Mouse (Mus musculus) MEL (cell line): ENCODE results near the gene Naglu. TPM values are rescaled to one million over a fixed set of nuclear protein-coding genes. Genes with fewer than 3 reads are reported as not detected.
A peak's percentile ranks its signal among the peaks of the same experiment; 100 is the strongest.

Experiments
- DNase-seq: peaks from one replicate; pipeline ENCODE4 v3.0.0; 2011; ENCODE audit warnings: low read depth, low spot score
- H3K27ac ChIP-seq: 2 replicates; pipeline ENCODE4 v1.5.1; 2012; ENCODE audit warnings: low read depth, mild to moderate bottlenecking, control low read depth, low read length, moderate library complexity; ENCODE audit not compliant: control insufficient read depth
- H3K27me3 ChIP-seq, 2 experiments: fragments of 150-350 bp in 1 of 2; sonication (generic) in 1 of 2; 2 replicates each; pipeline ENCODE4 v1.6.1; 2012; ENCODE audit warnings: low read length in 2 of 2, mild to moderate bottlenecking in 2 of 2, improper control_type of control experiment in 1 of 2, moderate library complexity in 1 of 2; ENCODE audit not compliant: insufficient read depth in 2 of 2, control insufficient read depth in 1 of 2
- H3K36me3 ChIP-seq, 2 experiments: 2 replicates each; pipeline ENCODE4 v1.6.1; 2012 to 2014; ENCODE audit warnings: low read length in 2 of 2, improper control_type of control experiment in 1 of 2, inconsistent platforms in 1 of 2, mild to moderate bottlenecking in 1 of 2; ENCODE audit not compliant: insufficient read depth in 2 of 2, control insufficient read depth in 1 of 2
- H3K4me1 ChIP-seq, 2 experiments: fragments of 150-350 bp in 1 of 2; sonication (generic) in 1 of 2; 2 replicates each; pipeline ENCODE4 v1.6.1; 2012; ENCODE audit warnings: low read length in 2 of 2, improper control_type of control experiment in 1 of 2, mild to moderate bottlenecking in 1 of 2; ENCODE audit not compliant: insufficient read depth in 2 of 2, control insufficient read depth in 1 of 2
- H3K4me3 ChIP-seq, 2 experiments: fragments of 150-350 bp in 1 of 2; sonication (generic) in 1 of 2; 2 replicates each; pipeline ENCODE4 v1.5.1; 2012; ENCODE audit warnings: low read depth in 2 of 2, low read length in 2 of 2, mild to moderate bottlenecking in 2 of 2, moderate library complexity in 2 of 2, control low read depth in 1 of 2, improper control_type of control experiment in 1 of 2; ENCODE audit not compliant: control insufficient read depth in 1 of 2, insufficient read depth in 1 of 2
- H3K79me2 ChIP-seq: 2 replicates; pipeline ENCODE4 v1.6.1; 2012; ENCODE audit warnings: mild to moderate bottlenecking, low read length, moderate library complexity; ENCODE audit not compliant: control insufficient read depth, poor library complexity, insufficient read depth
- H3K9ac ChIP-seq: 2 replicates; pipeline ENCODE4 v1.6.1; 2012; ENCODE audit warnings: low read depth, mild to moderate bottlenecking, control low read depth, low read length, moderate library complexity; ENCODE audit not compliant: control insufficient read depth, poor library complexity, severe bottlenecking
- H3K9me3 ChIP-seq: fragments of 150-350 bp; sonication (generic); replicated peaks from 2 replicates; pipeline ENCODE4 v1.6.1; 2012; ENCODE audit warnings: mild to moderate bottlenecking, low read length, improper control_type of control experiment, moderate library complexity; ENCODE audit not compliant: insufficient read depth
- E2F4 ChIP-seq: IDR thresholded peaks from 2 replicates; pipeline ENCODE4 v1.6.1; 2011; ENCODE audit warnings: low read depth, low read length, improper control_type of control experiment, borderline replicate concordance
- ELF1 ChIP-seq: IDR thresholded peaks from 2 replicates; pipeline ENCODE4 v1.6.1; 2014; ENCODE audit warnings: low read depth, mild to moderate bottlenecking, inconsistent platforms, low read length, improper control_type of control experiment, moderate library complexity
- GATA1 ChIP-seq: IDR thresholded peaks from 2 replicates; pipeline ENCODE4 v1.6.1; 2011; ENCODE audit warnings: low read depth, low read length, improper control_type of control experiment
- JUND ChIP-seq: IDR thresholded peaks from 2 replicates; pipeline ENCODE4 v1.6.1; 2011; ENCODE audit warnings: low read depth, mild to moderate bottlenecking, improper control_type of control experiment, low read length
- KAT2A ChIP-seq: conservative IDR thresholded peaks from 2 replicates; pipeline ENCODE4 v1.6.1; 2012; ENCODE audit warnings: low read depth, low read length, improper control_type of control experiment, inconsistent platforms
- MAFK ChIP-seq: IDR thresholded peaks from 2 replicates; pipeline ENCODE4 v1.6.1; 2011; ENCODE audit warnings: low read depth, mild to moderate bottlenecking, low read length, improper control_type of control experiment, borderline replicate concordance
- MAX ChIP-seq: IDR thresholded peaks from 2 replicates; pipeline ENCODE4 v1.6.1; 2011; ENCODE audit warnings: low read length, improper control_type of control experiment
- MAZ ChIP-seq: IDR thresholded peaks from 2 replicates; pipeline ENCODE4 v1.6.1; 2012; ENCODE audit warnings: low read depth, mild to moderate bottlenecking, inconsistent platforms, low read length, improper control_type of control experiment
- MEF2A ChIP-seq: IDR thresholded peaks from 2 replicates; pipeline ENCODE4 v1.6.1; 2014; ENCODE audit warnings: low read depth, mild to moderate bottlenecking, inconsistent platforms, low read length, improper control_type of control experiment; ENCODE audit not compliant: poor library complexity, insufficient replicate concordance, severe bottlenecking; ENCODE audit errors: extremely low read depth
- MYC ChIP-seq: IDR thresholded peaks from 2 replicates; pipeline ENCODE4 v1.6.1; 2011; ENCODE audit warnings: low read depth, mild to moderate bottlenecking, low read length, improper control_type of control experiment, moderate library complexity
- NRF1 ChIP-seq: IDR thresholded peaks from 2 replicates; pipeline ENCODE4 v1.6.1; 2014; ENCODE audit warnings: low read depth, mild to moderate bottlenecking, inconsistent platforms, low read length, improper control_type of control experiment, moderate library complexity; ENCODE audit not compliant: poor library complexity, insufficient read depth, severe bottlenecking
- POLR2A ChIP-seq, 2 experiments: IDR thresholded peaks; 2 replicates each; pipeline ENCODE4 v1.6.1; 2011 to 2012; ENCODE audit warnings: low read length in 2 of 2, mild to moderate bottlenecking in 2 of 2, control low read depth in 1 of 2, improper control_type of control experiment in 1 of 2, low read depth in 1 of 2, moderate library complexity in 1 of 2; ENCODE audit not compliant: control insufficient read depth in 1 of 2, insufficient read depth in 1 of 2, poor library complexity in 1 of 2
- POLR2AphosphoS2 ChIP-seq: IDR thresholded peaks from 2 replicates; pipeline ENCODE4 v1.6.1; 2011; ENCODE audit warnings: low read length, improper control_type of control experiment
- RCOR1 ChIP-seq: IDR thresholded peaks from 2 replicates; pipeline ENCODE4 v1.6.1; 2012; ENCODE audit warnings: low read depth, mild to moderate bottlenecking, inconsistent platforms, low read length, improper control_type of control experiment
- TAL1 ChIP-seq: IDR thresholded peaks from 2 replicates; pipeline ENCODE4 v1.6.1; 2012; ENCODE audit warnings: mild to moderate bottlenecking, inconsistent platforms, low read length, moderate library complexity, mixed read lengths
- TBP ChIP-seq: IDR thresholded peaks from 2 replicates; pipeline ENCODE4 v1.8.0; 2011; ENCODE audit warnings: low read depth, low read length, improper control_type of control experiment
- ZNF384 ChIP-seq: IDR thresholded peaks from 2 replicates; pipeline ENCODE4 v1.6.1; 2012; ENCODE audit warnings: low read depth, mild to moderate bottlenecking, inconsistent platforms, low read length, improper control_type of control experiment
- polyA plus RNA-seq, 2 experiments: library from polyadenylated mRNA; stranded (reverse) in 1 of 2; unstranded in 1 of 2; fragments of >175 nt in 1 of 2; fragments of >200 nt in 1 of 2; gene quantifications; 2 replicates each; pipeline versions ENCODE4 v1.2.1 to v1.2.4; 2012; ENCODE audit warnings: low replicate concordance in 2 of 2, low read depth in 1 of 2; ENCODE audit not compliant: insufficient read length in 2 of 2, insufficient read depth in 1 of 2, missing spikeins in 1 of 2
- total RNA-seq: library from RNA; depleted of rRNA; stranded (reverse); fragments of 300-350 nt; gene quantifications from 2 replicates; pipeline ENCODE4 v1.2.3, GENCODE M21; 2012

Gene Naglu
- total and polyA plus RNA-seq, 3 experiments = 1.5 to 3.1 TPM; not detected in 1

- TF ChIP-seq MAX (peak; percentile 97), NRF1 (peak; percentile 71), TBP (peak; percentile 38), MAZ (no peak)
Measured at GRCm38 (mm10) chr11:101069391-101070188, at the start of gene Naglu (continued).

- no peak overlapping the region for H3K4me3 ChIP-seq
- H3K9ac ChIP-seq = no peak overlapping the region
- peaks cover 2 to 7% of the 10 kb centered on the region in 2 experiments; a peak in 3 of 4 replicates for H3K36me3 ChIP-seq
- no peaks in the 10 kb centered on the region for H3K79me2 ChIP-seq
- H3K27ac ChIP-seq = no peak overlapping the region
- H3K27me3 ChIP-seq = no peaks in the 10 kb centered on the region
- DNase-seq = no peak
- peaks cover 3 to 7% of the 10 kb centered on the region in 2 experiments for H3K4me1 ChIP-seq
- H3K9me3 ChIP-seq = no peaks in the 10 kb centered on the region
- no peak for TF ChIP-seq RCOR1
- TF ChIP-seq MYC = no peak
- no peak for TF ChIP-seq POLR2AphosphoS2
- no peak for TF ChIP-seq MEF2A
- TF ChIP-seq E2F4 = no peak
- no peak for TF ChIP-seq ZNF384
- TF ChIP-seq POLR2A (IDR thresholded peaks at IDR 0.05; ENCODE audit: control insufficient read depth in 1 of 2, insufficient read depth in 1 of 2, low read depth in 1 of 2, low read length in 2 of 2, poor library complexity in 1 of 2) = no peak
- TF ChIP-seq MAZ = no peak
- TF ChIP-seq MAFK = no peak
- TF ChIP-seq JUND = no peak
- no peak for TF ChIP-seq KAT2A
- TF ChIP-seq GATA1 = no peak
Measured at GRCm38 (mm10) chr11:101023371-101023770, 46.4 kb upstream of the Naglu start.

GRCm38 (mm10) chr11:101024001-101024400 is 45.8 kb upstream of the Naglu start:
- TF ChIP-seq RCOR1 = no peak
- no peak for TF ChIP-seq POLR2AphosphoS2
- no peak for TF ChIP-seq TAL1
- no peak for TF ChIP-seq MAFK
- no peak for TF ChIP-seq ELF1
- TF ChIP-seq, all 39 proteins: peak for 0
- H3K36me3 ChIP-seq = peaks cover 2 to 10% of the 10 kb centered on the region in 2 experiments; a peak in 3 of 4 replicates
- H3K79me2 ChIP-seq = no peaks in the 10 kb centered on the region
- H3K27me3 ChIP-seq = no peaks in the 10 kb centered on the region
- no peak overlapping the region for H3K9ac ChIP-seq
- H3K27ac ChIP-seq = no peak overlapping the region
- H3K9me3 ChIP-seq = no peaks in the 10 kb centered on the region
- H3K4me3 ChIP-seq = no peak overlapping the region
- DNase-seq = no peak
- H3K4me1 ChIP-seq = peaks cover 6 to 11% of the 10 kb centered on the region in 2 experiments
